ENCODE assay signal across 8 mouse cellular contexts in genomic region chr16:92697227-92697736, GRCm38 (mm10).
DNase-seq lines count a peak whose midpoint lies in the region; ATAC-seq and TF ChIP-seq lines count a peak whose summit lies in the region.

No protein-coding gene starts in this region.

- peak in 1 of 2 experiments; percentile 24 for DNase-seq in left cerebral cortex, adult 2 months (ENCODE audit: extremely low spot score in 1 of 2, low spot score in 2 of 2)
- no peak for DNase-seq in left cerebral cortex, adult 11 months (ENCODE audit: low spot score)
- DNase-seq in cerebellum, postnatal 36 days = peak; percentile 25 to 38
- peak; percentile 77 for DNase-seq in gastrocnemius, postnatal 10 days
- DNase-seq in hindbrain, postnatal 0 days (ENCODE audit: low spot score) = peak; percentile 68
- peak; percentile 87 for DNase-seq in liver, embryonic 13.5 days
- DNase-seq in stomach, postnatal 0 days (ENCODE audit: low spot score) = peak; percentile 92

- intact Hi-C loops in left cerebral cortex, adult 2 months (cut with DNase I) = loop anchor here (5.0 to 10.0 kb wide), 2 partner anchors 440 to 1398 kb away; no protein-coding TSS in a partner anchor

- H3K27ac ChIP-seq in left cerebral cortex, adult 2 months = 0 out of 2 replicates have a peak overlapping the region, but pooled peaks have one; percentile 19
- no peak overlapping the region for H3K27ac ChIP-seq in hindbrain, postnatal 0 days
- H3K27ac ChIP-seq in liver, embryonic 13.5 days = peak overlapping the region; percentile 92
- H3K27ac ChIP-seq in stomach, postnatal 0 days (replicated peaks) = peak overlapping the region; percentile 91

- H3K4me2 ChIP-seq in hindbrain, postnatal 0 days (ENCODE audit: low read depth, low read length) = peak overlapping the region; percentile 74
- H3K4me2 ChIP-seq in liver, embryonic 13.5 days = peak overlapping the region; percentile 100
- H3K4me2 ChIP-seq in myocyte (ENCODE audit: low read depth) = peak overlapping the region; percentile 90
- peak overlapping the region; percentile 99 for H3K4me2 ChIP-seq in stomach, postnatal 0 days (replicated peaks; ENCODE audit: low read depth)

- peaks cover 86% of the 10 kb centered on the region for H3K27me3 ChIP-seq in hindbrain, postnatal 0 days (ENCODE audit: insufficient read depth, low read length)
- H3K27me3 ChIP-seq in liver, embryonic 13.5 days = peaks cover 47% of the 10 kb centered on the region
- no peaks in the 10 kb centered on the region for H3K27me3 ChIP-seq in myocyte (ENCODE audit: control insufficient read depth, insufficient read depth, insufficient read length)
- H3K27me3 ChIP-seq in stomach, postnatal 0 days (ENCODE audit: control insufficient read depth, insufficient read depth, low read length) = no peaks in the 10 kb centered on the region; the same call in 1 of the 2 replicates

- no peak for TF ChIP-seq EP300 in stomach, postnatal 0 days (optimal IDR thresholded peaks at IDR 0.05)

- peak overlapping the region; percentile 22 for H3K4me3 ChIP-seq in left cerebral cortex, adult 2 months
- peak overlapping the region; percentile 43 for H3K4me3 ChIP-seq in hindbrain, postnatal 0 days (ENCODE audit: low read length)
- H3K4me3 ChIP-seq in liver, embryonic 13.5 days (replicated peaks) = peak overlapping the region; percentile 80
- H3K4me3 ChIP-seq in myocyte = peak overlapping the region; percentile 97
- H3K4me3 ChIP-seq in stomach, postnatal 0 days (ENCODE audit: low read depth, low read length) = peak overlapping the region; percentile 59

- peak overlapping the region; percentile 86 for H3ac ChIP-seq in myocyte (ENCODE audit: control insufficient read depth, insufficient read length)

- TF ChIP-seq POLR2A in myocyte (IDR thresholded peaks at IDR 0.05; ENCODE audit: insufficient read length, low read depth) = peak; percentile 84

- peaks cover 14% of the 10 kb centered on the region for H3K4me1 ChIP-seq in hindbrain, postnatal 0 days (ENCODE audit: insufficient read depth, low read length)
- H3K4me1 ChIP-seq in liver, embryonic 13.5 days (replicated peaks) = peaks cover 76% of the 10 kb centered on the region
- no peaks in the 10 kb centered on the region for H3K4me1 ChIP-seq in stomach, postnatal 0 days (replicated peaks; ENCODE audit: control insufficient read depth, insufficient read depth)

- no peaks in the 10 kb centered on the region for H3K36me3 ChIP-seq in hindbrain, postnatal 0 days (ENCODE audit: insufficient read depth, low read length)
- H3K36me3 ChIP-seq in liver, embryonic 13.5 days = no peaks in the 10 kb centered on the region
- peaks cover 7% of the 10 kb centered on the region for H3K36me3 ChIP-seq in myocyte (ENCODE audit: control insufficient read depth, insufficient read depth)
- H3K36me3 ChIP-seq in stomach, postnatal 0 days (ENCODE audit: control insufficient read depth, insufficient read depth, low read length) = no peaks in the 10 kb centered on the region

- H3K79me2 ChIP-seq in myocyte (ENCODE audit: control insufficient read depth, insufficient read depth) = peaks cover 69% of the 10 kb centered on the region

- under 1% methylated on average over 53 of the region's 53 CpGs for WGBS in hindbrain, postnatal 0 days
- under 1% methylated on average over 53 of the region's 53 CpGs for WGBS in liver, embryonic 13.5 days (ENCODE audit: insufficient replicate concordance)
- WGBS in stomach, postnatal 0 days = under 1% methylated on average over 51 of the region's 53 CpGs

- no peak overlapping the region for H3K9ac ChIP-seq in hindbrain, postnatal 0 days (replicated peaks; ENCODE audit: low read length)
- H3K9ac ChIP-seq in liver, embryonic 13.5 days = peak overlapping the region; percentile 90
- H3K9ac ChIP-seq in stomach, postnatal 0 days (ENCODE audit: low read length) = peak overlapping the region; percentile 81

- no peaks in the 10 kb centered on the region for H3K9me3 ChIP-seq in hindbrain, postnatal 0 days (ENCODE audit: low read length)
- no peaks in the 10 kb centered on the region for H3K9me3 ChIP-seq in liver, embryonic 13.5 days (replicated peaks)
- H3K9me3 ChIP-seq in stomach, postnatal 0 days (ENCODE audit: control insufficient read depth, low read length) = no peaks in the 10 kb centered on the region

- ATAC-seq in hindbrain, postnatal 0 days = peak; percentile 67
- peak; percentile 93 for ATAC-seq in liver, embryonic 13.5 days (ENCODE audit: low read depth)
- ATAC-seq in stomach, postnatal 0 days (ENCODE audit: low FRiP score, low TSS enrichment) = peak; percentile 93

- TF ChIP-seq CTCF in left cerebral cortex, adult 2 months (IDR thresholded peaks at IDR 0.05) = no peak
- TF ChIP-seq CTCF in hindbrain, postnatal 0 days (IDR thresholded peaks at IDR 0.05; ENCODE audit: low read depth) = 0 out of 2 replicates have a peak, but pooled peaks have one; percentile 1
- TF ChIP-seq CTCF in stomach, postnatal 0 days (IDR thresholded peaks at IDR 0.05; ENCODE audit: low read depth) = no peak

TF ChIP-seq in myocyte, 11 proteins besides CTCF, POLR2A, EP300 and RAD21:
- TF ChIP-seq TCF3 (IDR thresholded peaks at IDR 0.05; ENCODE audit: insufficient read length, low read depth) (no peak), MYOD1 (IDR thresholded peaks at IDR 0.05; ENCODE audit: control insufficient read depth in 1 of 3, insufficient read length in 2 of 3, low read depth in 2 of 3) (peak in 1 of 3 experiments; percentile 22), TCF12 (IDR thresholded peaks at IDR 0.05; ENCODE audit: insufficient read depth, poor library complexity, severe bottlenecking) (no peak), E2F4 (IDR thresholded peaks at IDR 0.05; ENCODE audit: insufficient read depth) (no peak), MAX (IDR thresholded peaks at IDR 0.05; ENCODE audit: low read depth) (no peak), REST (IDR thresholded peaks at IDR 0.05; ENCODE audit: insufficient read depth, insufficient read length) (peak; percentile 19), SRF (IDR thresholded peaks at IDR 0.05; ENCODE audit: control insufficient read depth, insufficient read length, low read depth) (no peak), POLR2AphosphoS2 (IDR thresholded peaks at IDR 0.05; ENCODE audit: insufficient read length, low read depth) (peak; percentile 91), MYOG (IDR thresholded peaks at IDR 0.05; ENCODE audit: control insufficient read depth in 1 of 3, insufficient read depth in 1 of 3, insufficient read length in 2 of 3, low read depth in 2 of 3) (no peak), CEBPB (IDR thresholded peaks at IDR 0.05; ENCODE audit: insufficient read depth, poor library complexity, severe bottlenecking) (no peak), USF1 (IDR thresholded peaks at IDR 0.05; ENCODE audit: low read depth) (no peak)

Comparison
In these comparisons a context has a peak if more than half of its experiments do, and no peak if none do; other contexts are left out.
1. H3K4me3 ChIP-seq: peak in every context shown above with its lines; median percentile 97 in myocyte; 80 in liver, embryonic 13.5 days; 59 in stomach, postnatal 0 days; 43 in hindbrain, postnatal 0 days; 22 in left cerebral cortex, adult 2 months.